Mouse (Mus musculus): ENCODE measurements around the gene Cpox. TPM values are rescaled to one million over a fixed set of nuclear protein-coding genes. Genes with fewer than 3 reads are reported as not detected.

Cpox gene
- total and polyA plus RNA-seq, 3 experiments: 70.3 to 77.2 (median 75.6) TPM

DNA sequence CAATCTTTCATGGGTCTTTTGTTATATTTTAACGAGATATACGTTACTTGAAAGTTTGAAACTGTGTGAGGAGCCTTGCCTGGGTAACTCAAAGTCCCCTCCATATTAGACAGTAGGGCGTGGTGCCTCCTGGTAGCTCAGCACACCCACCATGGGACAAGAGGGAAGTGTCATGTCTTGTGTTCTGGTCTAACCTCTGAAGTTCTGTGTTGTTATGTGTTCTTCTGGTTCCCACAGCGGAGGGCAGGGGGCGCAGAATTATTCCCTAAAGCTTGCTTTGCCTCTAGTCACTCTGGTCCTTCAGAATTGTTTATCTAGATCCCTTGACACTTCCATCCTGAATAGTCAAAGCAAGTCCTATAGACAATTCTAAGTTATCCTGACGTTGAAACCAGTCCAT lies 12.0 kb downstream of the Cpox start:
- peaks cover 2 to 33% of the 10 kb centered on the region in 2 experiments; a peak in 3 of 4 replicates for H3K4me1 ChIP-seq (ENCODE audit: control insufficient read depth in 1 of 2, insufficient read depth in 2 of 2)
- no peak overlapping the region for H3K9ac ChIP-seq (ENCODE audit: insufficient read depth, low read depth)
- no peaks in the 10 kb centered on the region for H3K79me2 ChIP-seq (replicated peaks; ENCODE audit: control insufficient read depth, extremely low read depth, insufficient read depth, poor library complexity, severe bottlenecking)
- TF ChIP-seq CHD1 (IDR thresholded peaks at IDR 0.05; ENCODE audit: low read depth, low read length): no peak
- TF ChIP-seq GABPA (IDR thresholded peaks at IDR 0.05; ENCODE audit: insufficient replicate concordance, low read depth, low read length): no peak
- TF ChIP-seq SMC3 (IDR thresholded peaks at IDR 0.05; ENCODE audit: low read depth, low read length): no peak
- no peak for TF ChIP-seq CTCF (conservative IDR thresholded peaks at IDR 0.05 in 1 of 2, IDR thresholded peaks at IDR 0.05 in 1 of 2; ENCODE audit: low read depth in 2 of 2, low read length in 2 of 2)
- TF ChIP-seq BHLHE40 (IDR thresholded peaks at IDR 0.05; ENCODE audit: low read depth, low read length): no peak
- TF ChIP-seq ZC3H11A (IDR thresholded peaks at IDR 0.05; ENCODE audit: low read depth, low read length): no peak
- no peak for TF ChIP-seq NRF1 (IDR thresholded peaks at IDR 0.05; ENCODE audit: low read depth, low read length)
- TF ChIP-seq ETS1 (conservative IDR thresholded peaks at IDR 0.05; ENCODE audit: low read depth, low read length): no peak
- TF ChIP-seq ZKSCAN1 (IDR thresholded peaks at IDR 0.05; ENCODE audit: borderline replicate concordance, low read depth, low read length): no peak
- TF ChIP-seq POLR2A (IDR thresholded peaks at IDR 0.05; ENCODE audit: low read depth, low read length): no peak
- no peak for TF ChIP-seq KAT2A (IDR thresholded peaks at IDR 0.05; ENCODE audit: insufficient replicate concordance, low read length)
- no peak for TF ChIP-seq MXI1 (IDR thresholded peaks at IDR 0.05; ENCODE audit: low read depth, low read length)
- in situ Hi-C loops (cut with MboI; ENCODE audit: low pct_ligation_motif_present, low pct_unique_long_range_greater_than_20kb, low sequenced_read_pairs): loop anchor here (5.0 kb wide), 1 partner anchor 50 kb away; no protein-coding TSS in a partner anchor
- no peak for DNase-seq (ENCODE audit: extremely low read depth)
- dilution Hi-C loops (cut with MboI; ENCODE audit: extremely low pct_ligation_motif_present, extremely low pct_unique_long_range_greater_than_20kb, low sequenced_read_pairs): no loop called here
- no peak overlapping the region for H3K27ac ChIP-seq (ENCODE audit: insufficient read depth, low read depth)
- no peaks in the 10 kb centered on the region for H3K27me3 ChIP-seq (replicated peaks)
- H3K4me3 ChIP-seq (replicated peaks in 1 of 3; ENCODE audit: low read depth in 2 of 3, low read length in 2 of 3, poor library complexity in 1 of 3): no peak overlapping the region
- no peak overlapping the region for H3K4me2 ChIP-seq (ENCODE audit: insufficient read depth, low read depth, poor library complexity, severe bottlenecking)
- H3K9me3 ChIP-seq (replicated peaks; ENCODE audit: low read length): no peaks in the 10 kb centered on the region
- peaks cover 21 to 39% of the 10 kb centered on the region in 2 experiments for H3K36me3 ChIP-seq (replicated peaks in 1 of 2; ENCODE audit: control insufficient read depth in 1 of 2, insufficient read depth in 1 of 2, low read length in 1 of 2)

DNA sequence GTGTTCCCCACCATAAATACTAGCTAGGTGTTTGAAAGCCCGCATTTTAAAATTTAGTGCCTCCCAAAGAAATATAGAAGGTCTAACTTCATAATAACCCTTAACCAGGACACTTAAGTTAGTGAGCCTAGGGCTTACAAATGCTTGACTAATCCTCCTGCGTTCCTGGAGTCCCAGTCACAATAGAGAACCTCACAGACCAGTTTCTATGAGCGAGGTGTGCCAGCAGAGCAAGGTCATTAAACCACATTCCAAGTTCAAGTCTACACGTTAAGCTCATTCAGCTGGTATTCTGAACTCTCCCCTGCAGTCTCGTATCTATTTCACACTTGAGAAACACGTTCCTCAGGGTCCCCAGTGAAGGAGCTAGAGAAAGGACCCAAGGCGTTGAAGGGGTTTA lies 12.8 kb downstream of the Cpox start:
- no peak for DNase-seq (ENCODE audit: extremely low read depth)
- H3K27me3 ChIP-seq (replicated peaks): no peaks in the 10 kb centered on the region
- TF ChIP-seq SMC3 (IDR thresholded peaks at IDR 0.05; ENCODE audit: low read depth, low read length) (no peak), MXI1 (IDR thresholded peaks at IDR 0.05; ENCODE audit: low read depth, low read length) (no peak), HCFC1 (IDR thresholded peaks at IDR 0.05; ENCODE audit: low read depth, low read length) (no peak), POLR2A (IDR thresholded peaks at IDR 0.05; ENCODE audit: low read depth, low read length) (no peak), NRF1 (IDR thresholded peaks at IDR 0.05; ENCODE audit: low read depth, low read length) (no peak), MEF2A (IDR thresholded peaks at IDR 0.05; ENCODE audit: borderline replicate concordance, low read depth, low read length) (no peak), TBP (conservative IDR thresholded peaks at IDR 0.05; ENCODE audit: low read depth, low read length) (no peak), RAD21 (IDR thresholded peaks at IDR 0.05; ENCODE audit: low read depth, low read length) (no peak), BHLHE40 (IDR thresholded peaks at IDR 0.05; ENCODE audit: low read depth, low read length) (no peak), MAFK (IDR thresholded peaks at IDR 0.05; ENCODE audit: insufficient replicate concordance, low read length) (no peak), CTCF (conservative IDR thresholded peaks at IDR 0.05 in 1 of 2, IDR thresholded peaks at IDR 0.05 in 1 of 2; ENCODE audit: low read depth in 2 of 2, low read length in 2 of 2) (no peak), KAT2A (IDR thresholded peaks at IDR 0.05; ENCODE audit: insufficient replicate concordance, low read length) (no peak), SIN3A (IDR thresholded peaks at IDR 0.05; ENCODE audit: low read length) (no peak), UBTF (IDR thresholded peaks at IDR 0.05; ENCODE audit: low read depth, low read length) (no peak), JUN (IDR thresholded peaks at IDR 0.05; ENCODE audit: insufficient read depth, low read depth, low read length) (no peak), ZC3H11A (IDR thresholded peaks at IDR 0.05; ENCODE audit: low read depth, low read length) (no peak), MAZ (IDR thresholded peaks at IDR 0.05; ENCODE audit: low read depth, low read length) (no peak), ELF1 (IDR thresholded peaks at IDR 0.05; ENCODE audit: low read depth, low read length) (no peak)

More for the DNA sequence above, 12.8 kb downstream of the Cpox start:
- dilution Hi-C loops (cut with MboI; ENCODE audit: extremely low pct_ligation_motif_present, extremely low pct_unique_long_range_greater_than_20kb, low sequenced_read_pairs) (no loop called here), in situ Hi-C loops (cut with MboI; ENCODE audit: low pct_ligation_motif_present, low pct_unique_long_range_greater_than_20kb, low sequenced_read_pairs) (loop anchor here (5.0 kb wide), 1 partner anchor 49 kb away; no protein-coding TSS in a partner anchor)
- Histone ChIP-seq H3K4me2 (ENCODE audit: insufficient read depth, low read depth, poor library complexity, severe bottlenecking) (no peak overlapping the region), H3K36me3 (replicated peaks in 1 of 2; ENCODE audit: control insufficient read depth in 1 of 2, insufficient read depth in 1 of 2, low read length in 1 of 2) (peaks cover 12 to 31% of the 10 kb centered on the region in 2 experiments), H3K9me3 (replicated peaks; ENCODE audit: low read length) (no peaks in the 10 kb centered on the region), H3K4me1 (ENCODE audit: control insufficient read depth in 1 of 2, insufficient read depth in 2 of 2) (peaks cover 2 to 33% of the 10 kb centered on the region in 2 experiments; a peak in 3 of 4 replicates), H3K79me2 (replicated peaks; ENCODE audit: control insufficient read depth, extremely low read depth, insufficient read depth, poor library complexity, severe bottlenecking) (no peaks in the 10 kb centered on the region), H3K4me3 (replicated peaks in 1 of 3; ENCODE audit: low read depth in 2 of 3, low read length in 2 of 3, poor library complexity in 1 of 3) (no peak overlapping the region), H3K27ac (ENCODE audit: insufficient read depth, low read depth) (no peak overlapping the region), H3K9ac (ENCODE audit: insufficient read depth, low read depth) (no peak overlapping the region)

Data from CH12.LX (cell line).